Mouse (Mus musculus) bone marrow, adult 2 months (tissue): ENCODE results near the gene Gaa. TPM values are rescaled to one million over a fixed set of nuclear protein-coding genes. Genes with fewer than 3 reads are reported as not detected.

Experiments
- H3K27ac ChIP-seq: fragments of 200-500 bp; 2 replicates; pipeline ENCODE4 v1.5.1; 2012; ENCODE audit warnings: low read depth, mild to moderate bottlenecking, control low read depth, inconsistent platforms, low read length; ENCODE audit not compliant: control insufficient read depth, poor library complexity, insufficient read depth
- H3K4me1 ChIP-seq: fragments of 200-500 bp; 2 replicates; pipeline ENCODE4 v1.6.1; 2011; ENCODE audit warnings: low read length; ENCODE audit not compliant: control insufficient read depth, insufficient read depth
- H3K4me3 ChIP-seq: fragments of 200-500 bp; replicated peaks from 2 replicates; pipeline ENCODE3; 2011; ENCODE audit warnings: mild to moderate bottlenecking, low read depth, low read length, control low read depth; ENCODE audit not compliant: control insufficient read depth
- CTCF ChIP-seq: fragments of 200-500 bp; IDR thresholded peaks from 2 replicates; pipeline ENCODE4 v1.5.1; 2011; ENCODE audit warnings: low read length, control low read depth; ENCODE audit not compliant: control insufficient read depth, insufficient read depth
- POLR2A ChIP-seq: fragments of 200-500 bp; IDR thresholded peaks from 2 replicates; pipeline ENCODE4 v1.6.1; 2011; ENCODE audit warnings: low read depth, mild to moderate bottlenecking, control low read depth, low read length, borderline replicate concordance; ENCODE audit not compliant: control insufficient read depth
- WGBS: fragments of 180-500 bp; shearing (Covaris S2); methylation state at CpG from one replicate; pipeline ENCODE4 v1.1.7; 2018; 5-methylcytosine and 5-hydroxymethylcytosine counted together
- polyA plus RNA-seq: library from polyadenylated mRNA; stranded (reverse); fragments of >200 nt; gene quantifications from 2 replicates; pipeline ENCODE4 v1.2.4, GENCODE M21; 2011; ENCODE audit warnings: low replicate concordance; ENCODE audit not compliant: missing spikeins, insufficient read depth, insufficient read length

The Gaa gene
- polyA plus RNA-seq, 1 experiment = 18.1 TPM

DNA sequence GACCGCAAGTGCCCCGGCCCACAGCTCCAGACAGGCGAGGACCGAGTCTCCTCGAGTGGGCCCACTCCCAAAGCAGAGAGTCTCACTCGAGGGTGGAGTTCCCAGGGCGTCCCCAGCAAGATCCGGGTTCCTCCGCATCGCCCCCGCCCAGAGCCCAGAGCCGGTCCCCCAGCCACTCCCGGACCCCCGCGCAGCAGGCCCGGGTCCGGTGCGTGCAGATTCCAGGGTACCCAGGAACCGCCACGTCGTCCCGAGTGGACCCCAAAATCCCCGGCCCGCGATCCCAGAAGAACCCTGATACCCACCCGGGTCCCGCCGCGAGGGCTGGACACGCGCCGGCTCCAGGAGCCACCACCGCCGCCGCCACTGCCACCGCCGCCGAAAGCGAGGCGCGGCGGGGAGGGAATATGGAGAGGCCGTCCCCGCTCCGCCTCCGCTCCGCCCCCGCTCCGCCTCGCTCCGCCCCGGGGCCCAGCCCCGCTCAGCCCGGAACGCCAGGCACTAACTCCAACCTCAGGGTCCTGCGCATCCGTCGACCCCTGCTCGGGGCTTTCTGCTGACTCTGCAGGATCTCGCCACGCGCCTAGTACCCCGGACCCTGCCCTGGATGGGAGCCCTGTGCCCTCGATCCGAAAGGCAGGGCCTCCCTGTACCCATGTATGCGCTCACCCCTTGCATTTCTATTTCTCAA, 39.5 kb upstream of the Gaa start, which contains the start of the genes Tbc1d16 and Ccdc40:
Tbc1d16 (minus strand) TSS at position 409 of the 691 bp plus-strand sequence.
Ccdc40 (plus strand) TSS at position 482 of the 691 bp plus-strand sequence.
- TF ChIP-seq CTCF = no peak
- TF ChIP-seq POLR2A = no peak
- H3K4me3 ChIP-seq = peak within 1 kb of the TSS; percentile 14
- 1% methylated on average over 63 of the region's 66 CpGs for WGBS
- H3K4me1 ChIP-seq = no peaks in the 10 kb centered on the region
- no peak within 1 kb of the TSS for H3K27ac ChIP-seq

DNA sequence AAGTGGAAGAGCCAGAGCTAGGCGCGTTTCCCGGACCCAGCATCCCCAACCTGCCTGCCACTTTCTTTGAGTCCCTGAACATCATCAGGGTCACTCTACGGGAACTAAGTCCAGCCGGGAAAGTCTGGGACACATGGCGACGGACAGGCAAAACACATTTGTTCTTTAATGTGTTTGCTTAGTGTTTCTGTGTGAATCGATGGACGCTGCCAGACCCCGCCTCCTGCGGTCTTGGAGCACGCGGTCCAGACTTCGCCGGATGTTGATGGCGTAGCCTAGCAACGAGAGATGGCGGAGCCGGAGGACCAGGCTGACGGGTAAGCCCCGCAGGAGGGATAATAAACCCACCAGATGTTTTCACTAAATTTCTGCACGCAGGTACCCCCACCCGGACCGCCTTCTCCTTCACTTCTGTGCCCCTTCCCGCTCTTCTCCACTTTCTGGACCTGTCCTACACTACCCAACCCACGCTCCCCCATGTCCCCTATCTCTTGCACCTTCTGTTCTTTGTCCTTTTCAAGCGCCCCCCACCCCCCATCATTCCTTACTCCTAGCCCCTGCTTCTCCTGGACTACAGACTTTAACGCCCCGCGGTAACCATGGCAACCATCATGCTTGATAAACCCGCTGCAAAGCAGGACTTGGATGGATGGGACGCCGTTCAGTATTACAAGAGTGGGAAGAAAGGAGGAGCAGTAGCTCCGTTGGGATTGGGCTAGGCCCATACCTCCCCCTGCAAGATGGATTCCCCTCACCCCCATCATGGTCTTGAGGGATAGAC, 38.7 kb upstream of the Gaa start:
- H3K4me3 ChIP-seq = no peak overlapping the region
- 5% methylated on average over 34 of the region's 34 CpGs for WGBS
- H3K4me1 ChIP-seq = no peaks in the 10 kb centered on the region
- no peak for TF ChIP-seq CTCF
- no peak for TF ChIP-seq POLR2A
- H3K27ac ChIP-seq = no peak overlapping the region

DNA sequence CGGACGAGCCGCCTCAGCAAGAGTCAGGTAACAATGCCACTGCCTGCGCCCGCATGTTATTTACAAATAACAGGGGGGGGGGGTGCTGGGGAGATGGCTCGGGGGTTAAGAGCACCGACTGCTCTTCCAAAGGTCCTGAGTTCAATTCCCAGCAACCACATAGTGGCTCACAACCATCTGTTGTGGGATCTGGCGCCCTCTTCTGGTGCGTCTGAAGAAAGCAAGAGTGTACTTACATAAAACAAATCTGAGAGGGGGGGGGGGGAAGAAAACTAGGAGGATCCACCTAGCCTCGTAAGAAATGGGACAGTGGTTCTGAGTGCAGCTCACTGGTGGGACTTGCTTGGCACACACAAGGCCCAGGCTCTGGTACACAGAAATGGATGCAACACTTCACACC, 32.9 kb upstream of the Gaa start:
- 78% methylated on average over 10 of the region's 10 CpGs for WGBS
- Histone ChIP-seq H3K4me3 (no peak overlapping the region), H3K4me1 (0 out of 2 replicates have a peak, but pooled peaks cover 2% of the 10 kb centered on the region), H3K27ac (no peak overlapping the region)
- TF ChIP-seq POLR2A = no peak
- TF ChIP-seq CTCF = no peak

DNA sequence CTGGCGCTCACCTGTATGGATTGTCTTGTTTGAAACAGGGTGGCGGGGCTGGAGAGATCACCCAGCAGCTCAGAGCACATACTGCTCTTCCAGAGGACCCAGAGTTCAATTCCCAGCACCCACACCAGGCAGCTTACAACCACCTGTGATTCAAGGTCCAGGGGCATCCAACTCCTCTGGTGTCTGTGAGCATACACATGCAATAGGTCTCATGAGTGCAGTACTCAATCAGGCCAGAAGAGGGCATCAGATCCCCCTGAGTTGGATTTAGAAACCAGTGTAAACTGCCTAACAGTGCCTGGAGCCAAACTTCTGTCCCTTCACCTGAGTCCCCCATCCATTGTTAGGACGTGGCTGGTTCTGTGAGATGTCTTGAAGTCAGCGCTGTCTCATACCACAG, 32.1 kb upstream of the Gaa start:
- Histone ChIP-seq H3K27ac (no peak overlapping the region), H3K4me3 (no peak overlapping the region), H3K4me1 (0 out of 2 replicates have a peak, but pooled peaks cover 2% of the 10 kb centered on the region)
- TF ChIP-seq POLR2A = no peak
- TF ChIP-seq CTCF = peak; percentile 39; the same call in 1 of the 2 replicates
- 74% methylated on average over 4 of the region's 4 CpGs for WGBS

DNA sequence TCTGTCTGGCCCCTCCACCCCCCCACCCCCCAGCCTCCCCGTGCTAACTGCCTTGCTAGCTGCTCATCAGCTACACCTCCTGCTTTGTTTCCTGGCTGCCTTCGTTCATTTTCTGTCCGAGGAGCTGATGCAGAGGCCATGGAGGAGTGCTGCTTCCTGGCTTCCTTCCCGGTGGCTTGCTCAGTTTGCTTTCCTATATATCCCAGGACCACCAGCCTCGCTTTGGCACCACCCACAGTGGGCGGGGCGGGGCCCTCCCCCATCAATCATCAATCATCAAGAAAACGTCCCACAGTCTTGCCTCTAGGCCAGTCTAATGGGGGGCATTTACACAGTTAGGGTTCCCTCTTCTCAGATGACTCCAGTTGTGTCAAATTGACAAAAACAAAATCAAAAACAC, 31.3 kb upstream of the Gaa start:
- WGBS = 49% methylated on average over 8 of the region's 8 CpGs
- Histone ChIP-seq H3K27ac (no peak overlapping the region), H3K4me3 (no peak overlapping the region), H3K4me1 (0 out of 2 replicates have a peak, but pooled peaks cover 2% of the 10 kb centered on the region)
- no peak for TF ChIP-seq POLR2A
- TF ChIP-seq CTCF = no peak

DNA sequence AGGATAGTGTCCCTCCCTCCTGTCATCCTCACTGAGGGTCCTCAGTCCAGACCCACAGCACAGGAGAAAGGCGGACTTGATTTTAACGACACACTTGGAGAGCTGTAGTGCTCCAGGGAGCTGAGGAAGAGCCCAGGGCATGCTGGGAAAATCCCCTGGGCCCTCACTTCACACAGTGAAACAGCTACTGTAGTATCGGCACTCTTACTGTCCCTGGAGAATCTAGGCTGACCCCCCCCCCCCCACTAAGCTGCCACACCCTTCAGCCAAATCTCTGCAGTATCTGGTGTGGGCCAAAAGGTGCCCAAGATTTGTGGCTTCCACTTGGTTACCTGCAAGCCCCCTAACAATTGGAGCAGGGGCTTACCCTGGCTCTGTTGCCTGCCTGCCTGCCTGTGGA, 30.7 kb upstream of the Gaa start:
- TF ChIP-seq POLR2A = no peak
- no peak for TF ChIP-seq CTCF
- WGBS = 68% methylated on average over 3 of the region's 3 CpGs
- Histone ChIP-seq H3K27ac (no peak overlapping the region), H3K4me1 (0 out of 2 replicates have a peak, but pooled peaks cover 2% of the 10 kb centered on the region), H3K4me3 (no peak overlapping the region)

DNA sequence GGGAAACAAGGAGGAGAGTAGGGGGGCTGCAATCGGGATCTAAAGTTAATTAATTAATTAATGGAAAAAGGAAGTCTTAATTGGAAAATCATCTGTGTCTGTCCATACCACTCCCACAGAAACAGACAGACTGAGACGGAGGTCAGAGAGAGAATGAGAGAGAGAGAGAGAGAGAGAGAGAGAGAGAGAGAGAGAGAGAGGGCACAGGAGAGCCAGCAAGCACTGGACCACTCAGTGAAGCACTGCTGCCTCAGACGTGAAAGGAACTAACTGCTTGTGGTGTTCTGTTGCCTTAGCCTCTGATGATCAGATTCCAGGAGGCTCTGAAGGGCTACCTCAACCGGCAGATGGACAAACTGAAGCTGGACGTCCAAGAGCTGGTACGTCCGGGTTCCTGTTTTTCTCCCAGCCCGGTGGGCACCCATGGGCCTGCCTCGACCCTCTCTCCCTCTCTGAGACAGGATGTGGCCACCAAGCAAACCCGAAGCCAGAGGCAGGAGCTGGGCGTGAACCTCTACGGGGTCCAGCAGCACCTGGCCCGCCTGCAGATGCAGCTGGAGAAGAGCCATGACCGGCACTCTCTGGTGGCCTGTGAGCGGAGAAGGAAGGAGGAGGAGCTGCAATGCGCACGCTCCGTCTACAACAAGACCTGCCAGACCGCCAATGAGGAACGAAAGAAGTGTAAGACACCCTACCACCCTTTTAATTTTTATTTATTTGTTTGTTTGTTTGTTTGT, 30.0 kb upstream of the Gaa start:
- 3% methylated on average over 20 of the region's 20 CpGs for WGBS
- Histone ChIP-seq H3K4me3 (peak overlapping the region; percentile 65), H3K27ac (peak overlapping the region; percentile 40; the same call in 1 of the 2 replicates), H3K4me1 (0 out of 2 replicates have a peak, but pooled peaks cover 2% of the 10 kb centered on the region)
- peak; percentile 58; the same call in 1 of the 2 replicates for TF ChIP-seq POLR2A
- no peak for TF ChIP-seq CTCF

DNA sequence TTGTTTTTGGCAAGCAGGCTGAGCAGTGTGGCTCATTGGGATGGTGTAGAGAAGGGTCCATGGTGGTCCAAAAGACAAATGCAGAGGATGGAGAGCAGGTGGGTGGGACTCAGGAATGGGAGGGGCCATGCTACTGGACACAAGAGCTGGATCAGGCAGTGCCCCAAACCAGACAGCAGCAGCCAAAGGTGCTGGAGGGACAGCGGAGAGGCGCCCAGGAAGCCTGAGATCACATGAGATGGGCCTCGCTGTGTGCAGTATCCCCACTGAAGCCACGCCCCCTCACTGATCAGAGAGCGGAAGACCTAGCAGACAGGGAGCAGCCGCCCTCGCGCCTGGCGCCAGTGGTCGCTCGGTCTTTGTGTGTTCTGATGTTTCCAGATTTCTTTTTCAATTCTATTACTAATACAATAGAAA, 29.4 kb upstream of the Gaa start:
- WGBS = 3% methylated on average over 11 of the region's 11 CpGs
- TF ChIP-seq POLR2A = no peak
- TF ChIP-seq CTCF = no peak
- peak overlapping the region; percentile 65 for H3K4me3 ChIP-seq
- H3K4me1 ChIP-seq = 0 out of 2 replicates have a peak, but pooled peaks cover 2% of the 10 kb centered on the region
- H3K27ac ChIP-seq = no peak overlapping the region
